Mouse (Mus musculus): ENCODE results near the gene Adam6a. TPM values are rescaled to one million over a fixed set of nuclear protein-coding genes. Genes with fewer than 3 reads are reported as not detected.

Gene Adam6a
- polyA plus RNA-seq (2012; rRNA removed; ENCODE audit: low replicate concordance) = not detected in 2 replicates

DNA sequence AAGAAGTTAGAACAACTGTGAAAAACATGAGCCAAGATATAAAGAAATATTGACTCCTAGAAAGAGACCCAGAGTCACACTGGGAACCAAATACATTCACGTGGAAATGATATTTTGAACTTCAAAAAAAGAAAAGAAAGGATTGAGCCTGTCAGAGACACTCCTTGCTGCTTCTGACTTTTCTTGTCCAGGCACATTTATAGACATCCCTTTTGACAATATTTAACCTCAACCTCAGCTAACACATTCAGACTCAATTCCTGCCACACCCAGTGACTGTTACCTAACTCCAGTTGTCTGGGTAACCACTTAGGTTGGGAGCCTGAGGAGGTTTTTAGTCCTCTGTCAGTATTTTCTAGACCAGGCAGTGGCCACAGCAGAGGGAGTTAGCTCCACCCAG lies at the start of gene Adam6a:
TSS of gene Adam6a (plus strand) at position 301 of the 400 bp plus-strand sequence.

Other genes starting within 250 kb of the Adam6a start
- gene Adam6b, start 54.4 kb upstream of the Adam6a start, polyA plus RNA-seq (2012; rRNA removed; ENCODE audit: low replicate concordance) = not detected in 2 replicates